Mouse (Mus musculus) E14TG2a.4 (cell line): Measurements from ENCODE around the gene Syt12.
"Not testable (repeated sequence)": the region's sequence is repeated elsewhere in the genome, so short reads cannot be mapped to it uniquely, and the experiment has no call there.

Source experiments
- H3K27me3 ChIP-seq: 2 replicates; pipeline ENCODE4 v1.6.1; 2014; ENCODE audit warnings: low read length, control low read depth; ENCODE audit not compliant: insufficient read depth
- H3K36me3 ChIP-seq: 2 replicates; pipeline ENCODE4 v1.6.1; 2014; ENCODE audit warnings: low read length, control low read depth; ENCODE audit not compliant: insufficient read depth
- H3K4me1 ChIP-seq: replicated peaks from 2 replicates; pipeline ENCODE4 v1.6.1; 2014; ENCODE audit warnings: low read depth, low read length, control low read depth
- H3K4me3 ChIP-seq: replicated peaks from 2 replicates; pipeline ENCODE4 v1.5.1; 2014; ENCODE audit warnings: mild to moderate bottlenecking, low read length
- H3K9me3 ChIP-seq: 2 replicates; pipeline ENCODE4 v1.6.1; 2014; ENCODE audit warnings: low read length, control low read depth
- CTCF ChIP-seq: conservative IDR thresholded peaks from 2 replicates; pipeline ENCODE4 v1.5.1; 2014; ENCODE audit warnings: low read length
- NANOG ChIP-seq: IDR thresholded peaks from 2 replicates; pipeline ENCODE4 v1.6.1; 2014; ENCODE audit warnings: borderline replicate concordance, low read length, mixed read lengths
- POU5F1 ChIP-seq: IDR thresholded peaks from 2 replicates; pipeline ENCODE4 v1.6.1; 2014; ENCODE audit warnings: low read length, borderline replicate concordance

The Syt12 gene

DNA sequence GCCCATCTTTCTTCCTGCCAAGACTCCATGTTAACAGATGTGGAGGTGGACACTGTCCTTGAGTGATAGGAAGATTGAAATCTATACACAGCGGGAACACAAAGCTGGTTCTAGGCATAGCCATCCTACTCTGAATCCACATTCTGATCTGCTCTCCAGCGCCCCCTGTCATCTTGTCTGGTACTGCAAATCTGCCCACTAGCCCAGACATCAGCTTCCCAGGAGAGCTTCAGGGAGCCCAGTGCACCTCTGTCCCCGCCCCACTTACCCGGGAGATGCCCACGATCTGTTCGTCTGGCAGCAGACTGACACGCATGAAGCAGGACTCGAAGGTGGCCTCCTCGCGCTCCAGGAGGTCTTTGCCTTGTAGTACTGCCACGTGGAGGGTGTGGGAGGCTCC lies 21.0 kb downstream of the Syt12 start:
- H3K4me3 ChIP-seq, result no peak overlapping the region; the same call in 1 of the 2 replicates
- H3K27me3 ChIP-seq, result peaks cover 9% of the 10 kb centered on the region
- H3K4me1 ChIP-seq, result peaks cover 27% of the 10 kb centered on the region
- TF ChIP-seq POU5F1 (no peak), NANOG (no peak), CTCF (peak; percentile 96)
- no peaks in the 10 kb centered on the region for H3K36me3 ChIP-seq
- H3K9me3 ChIP-seq, result no peaks in the 10 kb centered on the region

DNA sequence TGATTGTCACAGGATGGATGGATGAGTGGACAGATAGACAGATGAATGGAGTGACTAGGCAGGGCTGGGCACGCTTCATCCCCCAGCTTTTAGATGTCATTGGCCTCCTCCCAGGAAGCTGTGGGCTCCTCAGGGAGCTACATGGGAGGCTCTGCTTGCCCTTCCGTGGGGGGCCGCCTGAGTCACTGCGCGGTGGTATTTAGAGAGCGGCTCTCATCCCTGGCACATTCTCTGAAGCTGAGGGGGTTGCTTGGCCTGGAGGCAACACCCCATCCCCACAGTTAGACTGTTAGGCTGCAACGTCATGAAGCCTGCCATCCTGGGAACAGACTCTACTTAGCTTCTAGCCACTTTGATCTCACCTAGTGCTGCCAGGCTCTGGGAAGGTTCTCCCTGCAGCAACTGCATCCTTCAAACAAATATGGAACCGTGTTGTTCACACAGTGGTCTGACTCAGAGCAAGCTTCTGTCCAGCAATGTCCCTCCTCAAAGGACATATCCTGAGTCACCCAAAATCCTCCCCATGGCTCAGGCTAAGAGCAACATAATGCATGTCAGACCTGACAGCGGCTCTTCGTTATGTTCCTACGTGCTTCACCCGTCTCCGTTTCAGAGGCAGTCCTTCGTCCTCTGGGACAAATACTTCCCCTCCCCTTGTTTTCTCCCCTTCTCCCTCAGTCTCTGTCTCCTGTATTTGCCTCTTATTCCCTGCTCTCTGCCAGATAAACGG lies 22.0 kb downstream of the Syt12 start:
- peaks cover 33% of the 10 kb centered on the region for H3K4me1 ChIP-seq
- TF ChIP-seq CTCF, result no peak; the same call in 1 of the 2 replicates
- TF ChIP-seq POU5F1, result no peak
- no peak for TF ChIP-seq NANOG
- H3K9me3 ChIP-seq, result no peaks in the 10 kb centered on the region
- H3K27me3 ChIP-seq, result peaks cover 9% of the 10 kb centered on the region
- no peak overlapping the region for H3K4me3 ChIP-seq
- H3K36me3 ChIP-seq, result no peaks in the 10 kb centered on the region

DNA sequence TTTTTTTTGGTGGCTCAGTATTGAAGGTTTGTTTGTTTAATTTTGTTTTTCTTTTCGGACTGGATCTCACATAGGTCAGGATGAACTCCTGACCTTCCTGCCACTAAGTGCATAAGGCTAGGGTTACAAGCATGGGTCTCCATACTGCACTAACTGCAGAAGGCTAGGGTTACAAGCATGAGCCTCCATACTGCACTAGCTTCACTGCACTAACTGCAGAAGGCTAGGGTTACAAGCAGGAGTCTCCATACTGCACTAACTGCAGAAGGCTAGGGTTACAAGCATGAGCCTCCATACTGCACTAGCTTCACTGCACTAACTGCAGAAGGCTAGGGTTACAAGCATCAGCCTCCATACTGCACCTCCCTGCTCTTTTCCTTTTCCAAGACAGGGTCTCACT lies 23.2 kb downstream of the Syt12 start:
- H3K9me3 ChIP-seq, H3K27me3 ChIP-seq, H3K36me3 ChIP-seq, H3K4me3 ChIP-seq: not testable (repeated sequence)
- peaks cover 33% of the 10 kb centered on the region for H3K4me1 ChIP-seq

DNA sequence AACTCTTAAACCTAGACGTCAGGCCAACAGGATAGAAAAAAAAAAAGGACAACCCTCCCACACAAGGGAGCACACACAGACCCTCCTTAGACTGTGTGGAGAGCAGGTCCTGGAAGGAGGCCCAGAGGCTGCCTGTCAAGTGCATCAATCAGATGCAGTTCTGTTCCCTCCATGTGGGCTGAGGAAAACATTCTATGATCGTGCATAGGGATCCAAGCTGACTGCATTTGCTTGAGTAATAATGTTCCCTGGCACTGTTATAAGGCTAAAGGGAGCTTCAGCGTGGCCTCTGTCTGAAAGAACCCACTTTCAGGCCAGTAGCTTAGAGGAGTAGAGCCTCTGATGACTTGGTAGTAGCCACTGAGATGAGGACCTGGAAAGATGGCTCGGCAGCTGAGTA lies 24.7 kb downstream of the Syt12 start:
- TF ChIP-seq CTCF (no peak), POU5F1 (no peak), NANOG (no peak)
- 0 out of 2 replicates have a peak, but pooled peaks cover 3% of the 10 kb centered on the region for H3K36me3 ChIP-seq

DNA sequence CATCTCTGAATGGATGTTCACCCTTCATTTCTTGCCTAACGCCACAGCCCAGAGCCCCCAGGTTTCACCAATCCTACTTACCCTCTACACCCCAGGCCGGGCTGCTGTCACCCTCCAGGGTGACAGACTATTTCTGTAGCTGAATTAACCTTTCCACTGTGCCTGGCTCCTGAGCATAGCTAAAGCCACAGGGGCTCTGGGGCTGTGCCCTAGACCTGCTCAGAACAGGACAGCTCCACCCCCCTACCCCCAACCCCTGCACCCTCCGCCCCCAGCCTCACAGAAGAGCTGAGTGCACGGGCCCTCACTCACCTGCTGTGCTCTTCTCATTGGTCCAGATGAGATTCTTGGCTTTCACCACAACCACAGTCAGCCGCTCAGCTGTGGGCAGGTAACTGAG lies 25.3 kb downstream of the Syt12 start:
- no peaks in the 10 kb centered on the region for H3K9me3 ChIP-seq
- 0 out of 2 replicates have a peak, but pooled peaks cover 7% of the 10 kb centered on the region for H3K36me3 ChIP-seq
- peaks cover 33% of the 10 kb centered on the region for H3K4me1 ChIP-seq
- no peak for TF ChIP-seq NANOG
- TF ChIP-seq CTCF, result no peak
- TF ChIP-seq POU5F1, result no peak
- 0 out of 2 replicates have a peak overlapping the region, but pooled peaks have one; percentile 7 for H3K4me3 ChIP-seq
- peaks cover 9% of the 10 kb centered on the region for H3K27me3 ChIP-seq

More for the DNA sequence above, 24.7 kb downstream of the Syt12 start:
- 0 out of 2 replicates have a peak overlapping the region, but pooled peaks have one; percentile 7 for H3K4me3 ChIP-seq
- peaks cover 9% of the 10 kb centered on the region for H3K27me3 ChIP-seq
- H3K4me1 ChIP-seq, result peaks cover 33% of the 10 kb centered on the region
- no peaks in the 10 kb centered on the region for H3K9me3 ChIP-seq

DNA sequence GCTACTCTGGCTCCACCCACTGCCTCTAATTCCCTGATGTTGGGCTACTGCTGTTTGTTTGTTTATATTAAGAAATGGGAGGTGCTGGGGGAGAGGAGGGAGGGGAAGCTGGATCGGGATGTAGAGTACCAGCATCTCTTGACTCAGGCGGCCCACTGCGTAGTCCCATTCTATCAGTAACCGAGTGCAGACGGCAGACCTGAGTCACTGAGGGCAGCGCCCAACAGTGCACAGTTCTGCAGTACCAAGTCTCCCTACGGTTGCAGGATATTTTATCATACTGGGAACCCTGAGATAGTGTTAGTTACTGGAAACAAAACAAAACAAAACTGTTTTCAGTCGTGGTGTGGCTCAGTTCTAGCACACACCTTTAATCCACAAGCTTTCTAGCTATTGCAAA lies 26.1 kb downstream of the Syt12 start:
- H3K4me1 ChIP-seq, result peaks cover 27% of the 10 kb centered on the region
- 0 out of 2 replicates have a peak, but pooled peaks cover 12% of the 10 kb centered on the region for H3K36me3 ChIP-seq
- no peaks in the 10 kb centered on the region for H3K9me3 ChIP-seq
- peaks cover 9% of the 10 kb centered on the region for H3K27me3 ChIP-seq
- no peak overlapping the region for H3K4me3 ChIP-seq
- no peak for TF ChIP-seq NANOG
- no peak for TF ChIP-seq CTCF
- no peak for TF ChIP-seq POU5F1

DNA sequence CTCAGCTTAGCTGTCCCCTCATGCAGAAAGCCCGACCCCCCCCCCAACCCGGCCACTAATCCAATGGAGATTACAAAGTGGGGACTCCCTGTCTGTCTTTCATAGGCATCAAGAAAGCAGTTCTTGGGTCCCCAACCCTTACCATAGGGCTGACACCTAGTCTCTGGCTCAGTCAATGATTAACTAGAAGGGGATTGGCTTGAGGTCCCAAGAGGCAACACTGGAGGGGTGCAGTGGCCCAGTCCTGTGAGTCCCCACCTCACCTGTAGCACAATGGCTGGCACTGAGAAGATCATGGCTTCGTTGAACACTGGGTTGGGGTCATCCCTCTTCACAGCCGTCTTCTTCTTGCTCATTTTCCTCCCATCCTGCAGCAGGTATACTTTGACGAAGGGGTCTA lies 26.6 kb downstream of the Syt12 start:
- H3K36me3 ChIP-seq, result peaks cover 14% of the 10 kb centered on the region; the same call in 1 of the 2 replicates
- H3K4me1 ChIP-seq, result peaks cover 24% of the 10 kb centered on the region
- no peak for TF ChIP-seq POU5F1
- TF ChIP-seq CTCF, result no peak
- TF ChIP-seq NANOG, result no peak
- no peak overlapping the region for H3K4me3 ChIP-seq
- peaks cover 9% of the 10 kb centered on the region for H3K27me3 ChIP-seq
- no peaks in the 10 kb centered on the region for H3K9me3 ChIP-seq

DNA sequence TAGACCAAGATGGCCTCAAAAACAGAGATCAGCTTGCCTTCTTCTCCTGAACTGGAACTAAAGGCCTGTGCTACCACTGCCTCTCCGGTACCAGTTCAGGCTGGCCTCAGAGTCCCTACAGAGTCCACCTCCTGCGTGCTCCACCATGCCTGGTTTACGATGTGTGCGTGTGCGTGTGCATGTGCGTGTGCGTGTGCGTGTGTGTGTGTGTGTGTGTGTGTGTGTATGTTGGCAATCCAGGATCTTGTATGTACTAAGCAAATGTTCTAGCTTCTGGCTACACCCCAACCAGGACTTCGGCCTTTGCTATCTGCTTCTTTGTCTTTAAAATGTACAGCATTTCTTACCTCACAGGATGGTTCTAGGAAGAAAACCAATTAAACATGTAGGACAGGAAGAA lies 28.0 kb downstream of the Syt12 start:
- Histone ChIP-seq H3K4me3 (no peak overlapping the region), H3K9me3 (no peaks in the 10 kb centered on the region), H3K4me1 (peaks cover 29% of the 10 kb centered on the region), H3K36me3 (peaks cover 20% of the 10 kb centered on the region), H3K27me3 (peaks cover 3% of the 10 kb centered on the region; the same call in 1 of the 2 replicates)
- TF ChIP-seq POU5F1 (no peak), NANOG (no peak), CTCF (no peak)

DNA sequence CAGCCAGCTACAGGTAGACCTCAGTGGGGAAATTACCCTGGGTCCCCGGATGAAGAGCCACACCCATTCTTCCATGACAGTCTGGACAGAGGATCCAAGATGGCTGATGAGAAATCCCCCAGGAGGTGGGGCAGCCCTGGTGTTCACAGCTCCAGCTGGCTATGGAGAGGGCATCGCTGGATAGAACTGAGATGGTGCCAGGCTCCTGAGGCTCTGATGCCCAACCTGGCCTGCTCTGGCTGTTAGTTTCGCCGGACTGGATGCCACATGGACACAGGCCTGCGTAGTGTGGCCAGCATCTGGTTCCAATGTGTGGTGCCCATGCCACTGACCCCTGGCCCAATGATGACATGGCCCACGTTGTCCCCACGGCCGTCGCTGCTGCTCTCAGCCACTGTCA lies 29.8 kb downstream of the Syt12 start:
- Histone ChIP-seq H3K4me1 (peaks cover 31% of the 10 kb centered on the region), H3K9me3 (no peaks in the 10 kb centered on the region), H3K4me3 (no peak overlapping the region), H3K36me3 (peaks cover 27% of the 10 kb centered on the region), H3K27me3 (0 out of 2 replicates have a peak, but pooled peaks cover 3% of the 10 kb centered on the region)
- TF ChIP-seq NANOG (no peak), POU5F1 (no peak), CTCF (no peak)
